Mouse (Mus musculus): ENCODE measurements at regions not wholly inside any gene's neighbourhood (a gene's known extent, or its start where the extent isn't known, plus 50 kb on each side); places are given as distances from the start of the nearest gene placed in this dataset.
"Not testable (repeated sequence)": the region's sequence is repeated elsewhere in the genome, so short reads cannot be mapped to it uniquely, and the experiment has no call there.

- no peak for DNase-seq (ENCODE audit: low spot score in 2 of 2)
These were observed 244.0 kb upstream of the Tusc1 start for GRCm38 (mm10) chr4:93579343-93579742.

DNA sequence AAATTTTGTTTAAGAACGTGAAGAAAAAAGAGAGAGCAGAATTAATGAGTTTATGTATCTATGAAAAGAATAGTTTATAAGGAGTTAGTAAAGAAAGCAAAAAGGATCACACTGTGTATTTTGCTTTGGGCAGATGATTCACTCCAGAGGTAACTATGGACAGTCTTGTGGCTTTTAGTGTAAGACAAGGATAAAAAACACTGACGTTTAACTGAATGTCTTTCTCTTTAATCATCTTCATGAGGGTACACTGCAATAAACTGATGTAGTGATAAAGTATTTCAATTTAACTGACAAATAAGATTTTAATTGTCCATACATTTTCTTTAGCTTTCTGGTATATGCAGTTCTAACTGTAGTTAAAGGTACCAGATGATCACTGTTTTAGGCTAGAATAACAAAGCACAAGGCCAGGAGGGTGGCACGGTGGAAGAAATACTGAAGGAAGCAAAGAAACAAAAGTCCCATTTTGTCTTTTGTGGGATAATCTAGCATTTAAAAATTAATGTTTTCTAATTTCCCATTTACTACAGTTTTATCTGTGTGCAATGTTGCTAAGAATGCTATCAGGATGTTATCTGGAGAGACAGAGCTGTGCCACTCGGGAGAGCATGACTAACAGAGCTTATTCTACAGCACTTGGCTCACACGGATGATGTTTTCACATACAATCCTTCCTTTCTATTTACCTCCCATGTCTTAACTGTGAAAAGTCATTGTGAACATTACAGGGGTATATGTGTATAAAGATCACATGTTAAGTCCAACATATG lies 232.4 kb upstream of the Tusc1 start:
- DNase-seq (ENCODE audit: low spot score in 2 of 2): no peak

GRCm38 (mm10) chr4:93555787-93556760 lies 220.8 kb upstream of the Tusc1 start:
- no peak for DNase-seq (ENCODE audit: low spot score in 2 of 2)

GRCm38 (mm10) chr4:93555181-93555580 lies 219.9 kb upstream of the Tusc1 start:
- not testable (repeated sequence) for DNase-seq (ENCODE audit: low spot score in 2 of 2)

- DNase-seq (ENCODE audit: low spot score in 2 of 2): no peak
These were observed 217.3 kb upstream of the Tusc1 start for GRCm38 (mm10) chr4:93552489-93553160.

DNA sequence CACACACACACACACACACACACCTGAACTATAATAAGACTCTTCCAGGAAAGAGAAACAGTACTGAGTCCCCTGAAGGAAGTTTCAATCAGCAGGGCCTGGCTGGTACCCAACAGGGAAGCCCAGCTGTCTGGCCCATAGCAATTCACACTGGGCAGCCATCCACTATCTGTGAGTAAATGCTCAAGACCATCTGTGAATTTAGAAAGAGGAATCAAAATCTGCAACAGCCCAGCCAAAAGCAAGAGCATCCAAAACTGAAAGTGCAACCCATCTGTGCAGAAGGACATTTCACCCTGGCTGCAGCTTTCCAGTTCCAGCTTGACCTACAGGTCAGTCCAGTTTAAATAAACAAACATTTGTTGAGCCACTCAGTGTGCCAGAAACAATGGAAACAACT lies 215.8 kb upstream of the Tusc1 start:
- DNase-seq (ENCODE audit: low spot score in 2 of 2): peak in 1 of 2 experiments; percentile 2

DNA sequence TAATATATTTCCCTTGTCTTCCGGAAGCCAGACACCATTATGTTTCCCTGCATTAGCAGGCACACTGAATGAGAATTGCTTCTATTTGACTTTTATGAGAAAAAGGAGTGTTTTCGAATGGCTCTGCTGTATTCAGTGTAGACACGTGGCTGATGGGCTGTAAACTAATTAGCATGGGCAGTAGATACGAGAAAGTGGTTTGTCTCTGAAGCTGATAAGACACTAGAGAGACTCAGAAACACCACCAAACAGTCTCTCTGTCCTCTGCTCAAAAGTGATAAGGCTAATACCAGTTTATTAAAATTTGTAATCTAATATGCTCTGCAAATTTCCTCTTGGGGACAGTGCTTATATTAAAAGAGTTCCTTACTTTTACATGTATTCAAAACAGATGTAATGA lies 205.3 kb upstream of the Tusc1 start:
- no peak for DNase-seq (ENCODE audit: low spot score in 2 of 2)

DNA sequence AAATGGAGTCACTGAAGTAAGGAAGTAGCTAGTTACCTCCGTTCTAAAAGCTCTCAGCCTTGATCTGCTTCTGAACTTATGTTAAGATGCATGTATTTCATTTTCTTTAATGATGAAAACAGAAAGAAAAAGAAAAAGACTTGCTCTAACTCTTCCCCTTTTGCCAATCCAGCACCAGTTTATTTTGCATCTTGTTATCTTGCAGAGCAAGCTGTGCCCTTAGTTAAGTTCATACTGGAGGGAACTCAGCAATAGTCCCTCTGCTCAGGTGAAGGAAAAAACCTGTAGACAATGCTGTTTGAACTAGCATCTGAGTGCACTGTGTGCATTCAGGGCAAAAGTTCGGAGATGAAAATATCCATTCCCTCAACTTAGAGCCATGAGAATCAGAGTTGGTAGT lies 192.1 kb upstream of the Tusc1 start:
- no peak for DNase-seq (ENCODE audit: low spot score in 2 of 2)

DNA sequence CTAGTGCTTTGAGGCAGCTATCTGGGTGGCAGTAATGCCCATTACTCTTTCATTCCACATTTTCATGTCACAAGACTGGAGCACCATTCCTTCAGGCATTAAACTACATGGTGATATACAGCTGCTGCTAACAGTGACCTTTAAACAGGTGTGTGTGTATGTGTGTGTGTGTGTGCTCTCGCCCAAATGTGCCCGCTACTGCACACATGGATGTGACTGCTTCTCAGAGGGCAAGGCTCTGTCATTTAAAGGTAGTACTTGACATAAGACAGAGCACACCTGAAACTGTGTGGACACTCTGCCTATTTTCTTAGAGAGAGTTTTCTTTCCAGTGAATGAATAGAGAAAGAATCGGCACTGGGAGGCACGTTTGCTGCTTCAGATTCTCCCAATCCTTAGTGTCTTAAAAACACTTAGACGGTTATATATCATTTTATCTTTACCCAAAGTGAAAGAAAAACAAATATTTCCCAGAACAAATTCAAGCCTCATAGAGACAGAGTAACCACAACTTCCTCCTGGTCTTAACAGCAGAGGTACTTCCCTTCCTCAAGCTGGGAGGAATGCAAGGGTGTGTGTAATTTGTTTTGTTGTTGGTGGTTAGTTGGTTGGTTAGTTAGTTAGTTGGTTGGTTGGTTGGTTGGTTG lies 185.3 kb upstream of the Tusc1 start:
- DNase-seq (ENCODE audit: low spot score in 2 of 2): no peak

DNA sequence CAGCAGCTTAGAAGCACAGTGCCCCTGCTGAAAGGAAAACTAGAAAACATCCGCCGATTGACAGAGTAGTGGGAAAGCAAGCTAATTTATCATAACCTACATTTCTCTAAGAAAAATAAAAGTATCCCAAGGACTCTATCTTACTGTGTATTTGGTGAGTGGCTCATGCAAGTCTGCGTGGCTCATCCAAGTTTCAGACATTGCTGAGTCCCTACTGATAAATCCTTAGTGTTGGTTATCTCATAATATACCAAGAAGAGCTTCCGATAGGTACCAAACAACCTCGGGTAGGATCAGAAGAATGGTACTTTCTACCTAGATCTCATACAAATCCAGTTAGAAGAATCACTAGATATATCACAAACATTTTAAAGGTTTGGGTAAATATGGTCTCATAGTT lies 183.6 kb upstream of the Tusc1 start:
- DNase-seq (ENCODE audit: low spot score in 2 of 2): no peak

- DNase-seq (ENCODE audit: low spot score in 2 of 2): no peak
These were observed 175.5 kb upstream of the Tusc1 start for GRCm38 (mm10) chr4:93510771-93511170.

DNA sequence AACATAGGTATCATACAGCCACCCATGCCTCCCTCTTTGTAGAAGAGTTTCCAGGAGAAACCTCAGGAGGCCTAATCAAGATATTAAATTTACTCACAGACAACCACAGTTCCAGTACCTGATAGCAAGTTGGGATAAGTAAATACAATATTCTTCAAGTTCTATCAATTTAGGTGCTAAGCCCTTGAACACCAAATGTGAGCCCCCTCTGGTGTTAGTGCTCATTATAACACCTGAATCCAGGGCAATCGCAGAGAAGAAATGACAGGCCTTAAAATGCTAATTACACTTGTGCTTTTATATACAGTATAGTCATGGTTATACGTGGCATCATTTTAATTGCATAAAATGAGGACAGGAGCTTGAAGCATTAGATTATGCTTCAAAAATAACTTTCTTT lies 161.6 kb upstream of the Tusc1 start:
- DNase-seq (ENCODE audit: low spot score in 2 of 2): no peak

- no peak for DNase-seq (ENCODE audit: low spot score in 2 of 2)
These were observed 159.0 kb upstream of the Tusc1 start for GRCm38 (mm10) chr4:93494319-93494718.

- DNase-seq (ENCODE audit: low spot score in 2 of 2): no peak
These were observed 158.6 kb upstream of the Tusc1 start for GRCm38 (mm10) chr4:93493905-93494304.

DNA sequence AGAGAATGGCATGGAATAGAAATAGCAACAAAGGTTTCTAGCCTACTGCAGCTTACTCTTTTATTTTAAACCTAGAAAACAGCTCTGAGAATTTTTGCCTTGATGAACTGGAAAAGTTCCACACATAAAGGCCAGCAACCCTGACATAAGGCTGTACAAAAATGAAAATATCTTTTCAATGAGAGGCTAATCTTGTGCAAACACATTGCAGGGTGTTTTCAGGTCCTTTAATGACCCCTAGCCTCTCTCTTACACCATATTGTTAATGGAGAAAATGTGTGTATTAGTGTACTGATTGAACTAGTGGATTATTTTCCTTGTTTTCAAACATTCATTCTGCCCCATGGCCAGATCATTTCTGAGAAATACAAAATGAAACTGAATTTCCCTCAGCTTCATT lies 158.0 kb upstream of the Tusc1 start:
- DNase-seq (ENCODE audit: low spot score in 2 of 2): no peak

DNA sequence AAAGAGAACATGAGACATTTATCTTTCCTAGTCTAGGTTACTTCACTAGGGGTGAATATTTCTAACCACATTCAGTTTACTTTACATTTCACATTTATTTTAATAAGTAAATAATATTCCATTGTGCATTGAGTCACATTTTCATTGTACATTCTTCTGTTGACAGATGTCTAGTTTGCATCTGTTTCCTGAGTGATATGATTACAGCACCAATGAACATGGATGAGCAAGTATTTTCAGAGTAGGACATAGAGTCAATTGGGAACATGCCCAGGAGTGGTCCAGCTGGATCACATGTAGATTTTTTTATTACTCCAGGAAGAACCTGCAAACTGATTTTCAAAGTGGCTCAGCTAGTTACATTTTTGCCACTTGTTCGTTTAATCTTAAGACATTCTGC lies 153.3 kb upstream of the Tusc1 start:
- DNase-seq (ENCODE audit: low spot score in 2 of 2): no peak

DNA sequence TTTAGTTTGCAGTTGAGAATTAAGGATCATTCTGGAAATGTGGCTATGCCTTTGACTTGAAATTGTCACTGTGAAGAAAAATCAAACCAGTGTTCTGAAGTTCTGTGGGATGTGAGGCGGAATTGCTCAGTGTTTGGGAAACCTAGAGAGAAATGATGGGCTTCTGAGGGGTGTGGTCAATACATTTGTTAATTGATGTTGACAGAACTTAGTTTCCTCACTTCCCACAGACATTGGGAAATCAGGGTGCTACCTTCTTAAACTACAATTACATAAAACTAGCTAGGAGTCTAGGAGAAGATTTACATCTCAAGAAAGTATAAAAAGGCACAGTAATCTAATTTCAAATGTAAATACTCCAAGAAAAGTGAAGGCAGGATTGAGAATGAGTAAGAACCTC lies 151.1 kb upstream of the Tusc1 start:
- DNase-seq (ENCODE audit: low spot score in 2 of 2): no peak

- no peak for DNase-seq (ENCODE audit: low spot score in 2 of 2)
These were observed 145.9 kb upstream of the Tusc1 start for GRCm38 (mm10) chr4:93481247-93481646.

GRCm38 (mm10) chr4:93477189-93477767 lies 142.0 kb upstream of the Tusc1 start:
- DNase-seq (ENCODE audit: low spot score in 2 of 2): no peak

DNA sequence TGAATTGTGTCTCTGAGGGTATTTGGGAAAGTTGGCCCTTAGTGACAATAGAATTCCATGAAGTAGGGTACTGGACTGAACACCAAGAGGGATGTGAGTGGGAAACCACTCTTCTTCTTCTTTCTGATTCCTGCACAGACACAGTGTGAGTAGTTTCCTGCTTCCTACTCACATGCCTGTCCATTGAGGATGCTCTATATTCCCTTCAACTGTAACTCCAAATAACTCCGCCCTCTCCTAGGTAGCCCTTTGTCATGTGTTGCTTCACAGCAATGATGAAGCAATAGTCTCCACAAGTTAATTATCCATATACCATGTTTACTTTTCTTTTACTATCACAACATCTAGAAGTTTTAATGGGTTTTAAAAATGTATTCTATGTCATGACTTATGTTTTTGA lies 132.7 kb upstream of the Tusc1 start:
- no peak for DNase-seq (ENCODE audit: low spot score in 2 of 2)

DNA sequence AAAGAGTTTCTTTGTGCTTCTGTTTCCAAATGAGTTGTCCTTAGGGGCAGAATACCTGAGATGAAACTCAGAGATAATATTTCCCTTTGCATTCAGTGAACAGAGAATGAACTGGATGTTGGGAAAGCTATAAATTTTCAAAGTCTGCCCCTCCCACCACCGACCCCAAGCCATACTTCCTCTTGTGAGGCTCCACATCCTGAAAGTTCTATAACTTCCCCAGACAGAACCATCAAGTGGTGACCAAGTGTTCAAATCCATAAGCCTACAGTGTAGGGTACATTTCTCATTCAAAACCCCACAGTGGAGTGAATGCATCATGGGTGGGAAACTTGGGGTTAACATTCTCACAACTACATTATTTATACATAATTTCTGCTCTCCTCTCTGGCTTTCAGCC lies 132.1 kb upstream of the Tusc1 start:
- DNase-seq (ENCODE audit: low spot score in 2 of 2): no peak

All from frontal cortex, postnatal 25 days (tissue).